Mouse (Mus musculus): ENCODE measurements at regions not wholly inside any gene's neighbourhood (a gene's known extent, or its start where the extent isn't known, plus 50 kb on each side); places are given as distances from the start of the nearest gene placed in this dataset.

- no peak for ATAC-seq (replicated peaks; ENCODE audit: insufficient number of reproducible peaks, low FRiP score, low TSS enrichment, poor library complexity, severe bottlenecking)
Observed at GRCm38 (mm10) chr14:102700457-102700856, 282.0 kb downstream of the Kctd12 start.

GRCm38 (mm10) chr14:102699015-102699414 lies 283.4 kb downstream of the Kctd12 start:
- no peak for ATAC-seq (replicated peaks; ENCODE audit: insufficient number of reproducible peaks, low FRiP score, low TSS enrichment, poor library complexity, severe bottlenecking)

GRCm38 (mm10) chr14:102686791-102687190 lies 295.6 kb downstream of the Kctd12 start:
- no peak for ATAC-seq (replicated peaks; ENCODE audit: insufficient number of reproducible peaks, low FRiP score, low TSS enrichment, poor library complexity, severe bottlenecking)

GRCm38 (mm10) chr14:102676582-102676981 lies 305.9 kb downstream of the Kctd12 start:
- ATAC-seq (replicated peaks; ENCODE audit: insufficient number of reproducible peaks, low FRiP score, low TSS enrichment, poor library complexity, severe bottlenecking) = no peak

GRCm38 (mm10) chr14:102674635-102675034 lies 307.8 kb downstream of the Kctd12 start:
- ATAC-seq (replicated peaks; ENCODE audit: insufficient number of reproducible peaks, low FRiP score, low TSS enrichment, poor library complexity, severe bottlenecking) = no peak

- no peak for ATAC-seq (replicated peaks; ENCODE audit: insufficient number of reproducible peaks, low FRiP score, low TSS enrichment, poor library complexity, severe bottlenecking)
Observed at GRCm38 (mm10) chr14:102673724-102674123, 308.7 kb downstream of the Kctd12 start.

- ATAC-seq (replicated peaks; ENCODE audit: insufficient number of reproducible peaks, low FRiP score, low TSS enrichment, poor library complexity, severe bottlenecking) = no peak
Observed at GRCm38 (mm10) chr14:102663240-102663639, 319.2 kb downstream of the Kctd12 start.

GRCm38 (mm10) chr14:102660351-102660750 lies 322.1 kb downstream of the Kctd12 start:
- no peak for ATAC-seq (replicated peaks; ENCODE audit: insufficient number of reproducible peaks, low FRiP score, low TSS enrichment, poor library complexity, severe bottlenecking)

- ATAC-seq (replicated peaks; ENCODE audit: insufficient number of reproducible peaks, low FRiP score, low TSS enrichment, poor library complexity, severe bottlenecking) = no peak
Observed at GRCm38 (mm10) chr14:102656235-102656634, 326.2 kb downstream of the Kctd12 start.

GRCm38 (mm10) chr14:102629601-102630000 lies 352.8 kb downstream of the Kctd12 start:
- no peak for ATAC-seq (replicated peaks; ENCODE audit: insufficient number of reproducible peaks, low FRiP score, low TSS enrichment, poor library complexity, severe bottlenecking)

GRCm38 (mm10) chr14:102621546-102621945 lies 360.9 kb downstream of the Kctd12 start:
- no peak for ATAC-seq (replicated peaks; ENCODE audit: insufficient number of reproducible peaks, low FRiP score, low TSS enrichment, poor library complexity, severe bottlenecking)

- no peak for ATAC-seq (replicated peaks; ENCODE audit: insufficient number of reproducible peaks, low FRiP score, low TSS enrichment, poor library complexity, severe bottlenecking)
Observed at GRCm38 (mm10) chr14:102619056-102619455, 363.4 kb downstream of the Kctd12 start.

- ATAC-seq (replicated peaks; ENCODE audit: insufficient number of reproducible peaks, low FRiP score, low TSS enrichment, poor library complexity, severe bottlenecking) = no peak
Observed at GRCm38 (mm10) chr14:102615588-102616309, 366.7 kb downstream of the Kctd12 start.

GRCm38 (mm10) chr14:102606055-102606454 lies 376.4 kb downstream of the Kctd12 start:
- no peak for ATAC-seq (replicated peaks; ENCODE audit: insufficient number of reproducible peaks, low FRiP score, low TSS enrichment, poor library complexity, severe bottlenecking)

GRCm38 (mm10) chr14:102594850-102595249 lies 387.6 kb downstream of the Kctd12 start:
- ATAC-seq (replicated peaks; ENCODE audit: insufficient number of reproducible peaks, low FRiP score, low TSS enrichment, poor library complexity, severe bottlenecking) = no peak

- ATAC-seq (replicated peaks; ENCODE audit: insufficient number of reproducible peaks, low FRiP score, low TSS enrichment, poor library complexity, severe bottlenecking) = no peak
Observed at GRCm38 (mm10) chr14:102553781-102554180, 428.7 kb downstream of the Kctd12 start.

- ATAC-seq (replicated peaks; ENCODE audit: insufficient number of reproducible peaks, low FRiP score, low TSS enrichment, poor library complexity, severe bottlenecking) = no peak
Observed at GRCm38 (mm10) chr14:102552598-102552997, 429.8 kb downstream of the Kctd12 start.

- no peak for ATAC-seq (replicated peaks; ENCODE audit: insufficient number of reproducible peaks, low FRiP score, low TSS enrichment, poor library complexity, severe bottlenecking)
Observed at GRCm38 (mm10) chr14:102524894-102525577, 457.4 kb downstream of the Kctd12 start.

GRCm38 (mm10) chr14:102516765-102517164 lies 465.7 kb downstream of the Kctd12 start:
- ATAC-seq (replicated peaks; ENCODE audit: insufficient number of reproducible peaks, low FRiP score, low TSS enrichment, poor library complexity, severe bottlenecking) = no peak

- no peak for ATAC-seq (replicated peaks; ENCODE audit: insufficient number of reproducible peaks, low FRiP score, low TSS enrichment, poor library complexity, severe bottlenecking)
Observed at GRCm38 (mm10) chr14:102514527-102514926, 467.9 kb downstream of the Kctd12 start.
